Mouse (Mus musculus): ENCODE results near the gene Nr6a1.

Nr6a1 gene

GRCm38 (mm10) chr2:38783364-38783763 is 144.1 kb downstream of the Nr6a1 start:
- in situ Hi-C loops (cut with MboI, MseI) = no loop called here

GRCm38 (mm10) chr2:38782731-38783130 is 144.8 kb downstream of the Nr6a1 start:
- in situ Hi-C loops (cut with MboI, MseI) = no loop called here

- in situ Hi-C loops (cut with MboI, MseI) = no loop called here
Observed at GRCm38 (mm10) chr2:38781945-38782720, 145.4 kb downstream of the Nr6a1 start.

- in situ Hi-C loops (cut with MboI, MseI) = no loop called here
Observed at GRCm38 (mm10) chr2:38779939-38780338, 147.5 kb downstream of the Nr6a1 start.

- in situ Hi-C loops (cut with MboI, MseI) = no loop called here
Observed at GRCm38 (mm10) chr2:38777326-38777725, 150.2 kb downstream of the Nr6a1 start.

- in situ Hi-C loops (cut with MboI, MseI) = no loop called here
Observed at GRCm38 (mm10) chr2:38774936-38775335, 152.6 kb downstream of the Nr6a1 start.

- in situ Hi-C loops (cut with MboI, MseI) = no loop called here
Observed at GRCm38 (mm10) chr2:38771478-38771797, 156.1 kb downstream of the Nr6a1 start.

GRCm38 (mm10) chr2:38770772-38771477 is 156.6 kb downstream of the Nr6a1 start:
- in situ Hi-C loops (cut with MboI, MseI) = no loop called here

- in situ Hi-C loops (cut with MboI, MseI) = no loop called here
Observed at GRCm38 (mm10) chr2:38767177-38767931, 160.1 kb downstream of the Nr6a1 start.

GRCm38 (mm10) chr2:38739847-38740246 is 187.6 kb downstream of the Nr6a1 start:
- in situ Hi-C loops (cut with MboI, MseI) = no loop called here

GRCm38 (mm10) chr2:38739410-38739809 is 188.1 kb downstream of the Nr6a1 start:
- in situ Hi-C loops (cut with MboI, MseI) = no loop called here

- in situ Hi-C loops (cut with MboI, MseI) = no loop called here
Observed at GRCm38 (mm10) chr2:38738601-38739301, 188.7 kb downstream of the Nr6a1 start.

GRCm38 (mm10) chr2:38735740-38736139 is 191.7 kb downstream of the Nr6a1 start:
- in situ Hi-C loops (cut with MboI, MseI) = no loop called here

GRCm38 (mm10) chr2:38734721-38735120 is 192.8 kb downstream of the Nr6a1 start:
- in situ Hi-C loops (cut with MboI, MseI) = no loop called here

- in situ Hi-C loops (cut with MboI, MseI) = no loop called here
Observed at GRCm38 (mm10) chr2:38730331-38730827, 197.1 kb downstream of the Nr6a1 start.

- in situ Hi-C loops (cut with MboI, MseI) = no loop called here
Observed at GRCm38 (mm10) chr2:38725427-38725826, 202.1 kb downstream of the Nr6a1 start.

- in situ Hi-C loops (cut with MboI, MseI) = no loop called here
Observed at GRCm38 (mm10) chr2:38723378-38723777, 204.1 kb downstream of the Nr6a1 start.

- in situ Hi-C loops (cut with MboI, MseI) = no loop called here
Observed at GRCm38 (mm10) chr2:38722076-38722475, 205.4 kb downstream of the Nr6a1 start.

- in situ Hi-C loops (cut with MboI, MseI) = no loop called here
Observed at GRCm38 (mm10) chr2:38720661-38721060, 206.8 kb downstream of the Nr6a1 start.

- in situ Hi-C loops (cut with MboI, MseI) = no loop called here
Observed at GRCm38 (mm10) chr2:38719354-38719753, 208.1 kb downstream of the Nr6a1 start.

- in situ Hi-C loops (cut with MboI, MseI) = no loop called here
Observed at GRCm38 (mm10) chr2:38718676-38719075, 208.8 kb downstream of the Nr6a1 start.

- in situ Hi-C loops (cut with MboI, MseI) = no loop called here
Observed at GRCm38 (mm10) chr2:38717436-38717835, 210.1 kb downstream of the Nr6a1 start.
